Mouse (Mus musculus) cerebellum, adult 9-11 months (tissue): ENCODE data around the gene Zeb2.

ENCODE experiments used
- DNase-seq: peaks from one replicate; pipeline ENCODE4 v3.0.0; 2022

Zeb2 gene

DNA sequence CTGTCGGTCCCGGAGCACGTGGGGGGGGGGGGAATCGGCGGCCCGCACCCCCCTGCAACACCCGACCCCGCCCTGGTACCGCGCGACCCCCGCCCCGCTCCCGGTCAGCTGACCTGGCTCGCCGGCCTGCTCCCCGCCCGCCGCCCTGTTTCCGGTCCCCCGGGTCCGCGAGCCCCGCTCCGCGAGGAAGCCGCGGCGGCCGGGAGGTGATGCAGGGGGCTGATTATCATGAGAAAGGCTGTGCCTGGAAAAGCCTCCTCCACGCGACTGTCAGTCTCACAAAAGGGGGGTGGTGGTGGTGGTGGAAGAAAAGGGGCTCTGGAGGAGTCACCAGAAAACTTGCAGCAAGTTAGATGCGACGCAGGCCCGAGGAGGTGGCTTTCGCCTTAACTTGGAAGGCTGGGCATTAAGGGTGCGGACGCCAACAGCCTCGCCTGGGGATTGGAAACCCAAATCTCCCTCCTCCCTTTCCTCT lies at the start of gene Zeb2:
TSS of gene Zeb2 (minus strand) at position 309 of the 475 bp plus-strand sequence.
- DNase-seq: peak; percentile 22

- no peak for DNase-seq
These were observed 41.6 kb upstream of the Zeb2 start for GRCm38 (mm10) chr2:45158785-45159184.

GRCm38 (mm10) chr2:45158351-45158782 lies 41.2 kb upstream of the Zeb2 start:
- DNase-seq: no peak

- DNase-seq: no peak
These were observed 36.1 kb upstream of the Zeb2 start for GRCm38 (mm10) chr2:45153315-45153714.

DNA sequence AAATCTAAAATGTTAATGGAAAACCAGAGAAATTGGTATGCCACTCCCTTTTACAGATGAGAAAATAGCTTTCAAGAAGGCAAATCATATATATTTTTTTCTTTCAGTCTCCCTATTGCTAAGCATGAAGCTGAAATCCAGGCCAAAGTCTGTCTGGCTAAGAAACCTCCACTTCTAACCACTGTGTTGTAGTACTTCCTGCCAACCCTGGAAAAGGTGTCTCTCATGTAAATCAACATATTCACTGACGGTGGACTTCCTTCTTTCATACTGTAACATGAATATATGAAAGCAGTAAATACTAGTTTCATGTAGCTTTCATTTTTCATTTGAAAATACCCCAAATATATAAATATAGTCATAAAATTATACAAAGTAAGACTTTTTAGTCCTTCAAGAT lies 26.0 kb upstream of the Zeb2 start:
- no peak for DNase-seq

GRCm38 (mm10) chr2:45138906-45139305 lies 21.7 kb upstream of the Zeb2 start:
- DNase-seq: no peak

DNA sequence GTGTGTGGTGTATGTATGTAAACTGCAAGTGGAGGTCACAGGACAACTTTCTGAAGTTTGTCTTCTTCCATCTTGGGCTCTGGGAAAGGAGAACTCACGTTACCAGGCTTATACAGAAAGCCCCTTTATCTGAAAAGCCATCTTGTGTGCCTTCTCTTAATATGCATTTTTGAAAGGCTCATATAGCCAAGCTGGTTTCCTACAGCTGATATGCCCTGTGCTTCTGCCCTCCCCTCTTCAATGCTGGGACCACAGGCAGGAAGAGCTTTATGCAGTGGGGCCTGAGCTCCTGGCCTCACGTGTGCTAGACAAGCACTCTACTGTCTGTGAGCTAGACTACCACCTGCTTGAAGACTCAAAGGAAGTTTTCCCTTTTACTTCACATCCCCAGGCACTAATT lies 19.6 kb upstream of the Zeb2 start:
- no peak for DNase-seq

- DNase-seq: no peak
These were observed 16.0 kb upstream of the Zeb2 start for GRCm38 (mm10) chr2:45133225-45133624.

GRCm38 (mm10) chr2:45130461-45131156 lies 13.4 kb upstream of the Zeb2 start:
- DNase-seq: no peak

GRCm38 (mm10) chr2:45129556-45129955 lies 12.4 kb upstream of the Zeb2 start:
- no peak for DNase-seq

GRCm38 (mm10) chr2:45128696-45129095 lies 11.5 kb upstream of the Zeb2 start:
- DNase-seq: no peak

- no peak for DNase-seq
These were observed 9.2 kb upstream of the Zeb2 start for GRCm38 (mm10) chr2:45126401-45126800.

- no peak for DNase-seq
These were observed 8.0 kb upstream of the Zeb2 start for GRCm38 (mm10) chr2:45125181-45125580.

- no peak for DNase-seq
These were observed 6.3 kb upstream of the Zeb2 start for GRCm38 (mm10) chr2:45123490-45123889.

DNA sequence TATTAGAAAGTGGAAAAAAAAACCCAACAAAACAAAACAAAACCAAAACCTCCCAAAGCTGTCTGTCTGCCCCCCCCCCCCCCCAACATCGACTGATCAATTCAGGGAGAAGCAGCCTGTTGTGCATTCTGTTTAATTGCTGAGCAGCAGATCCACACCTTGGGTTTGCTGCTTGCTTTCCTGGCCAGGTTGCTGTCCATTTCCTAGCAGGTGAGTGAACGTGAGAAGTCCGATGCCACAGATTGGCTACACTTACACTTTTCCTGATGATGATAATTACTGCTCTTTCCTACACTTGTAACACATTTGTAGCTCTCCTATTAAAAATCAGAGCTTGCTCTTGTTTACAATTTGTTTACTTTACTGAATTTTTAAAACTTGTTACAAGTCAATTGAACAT lies 926 bp upstream of the Zeb2 start:
- no peak for DNase-seq

DNA sequence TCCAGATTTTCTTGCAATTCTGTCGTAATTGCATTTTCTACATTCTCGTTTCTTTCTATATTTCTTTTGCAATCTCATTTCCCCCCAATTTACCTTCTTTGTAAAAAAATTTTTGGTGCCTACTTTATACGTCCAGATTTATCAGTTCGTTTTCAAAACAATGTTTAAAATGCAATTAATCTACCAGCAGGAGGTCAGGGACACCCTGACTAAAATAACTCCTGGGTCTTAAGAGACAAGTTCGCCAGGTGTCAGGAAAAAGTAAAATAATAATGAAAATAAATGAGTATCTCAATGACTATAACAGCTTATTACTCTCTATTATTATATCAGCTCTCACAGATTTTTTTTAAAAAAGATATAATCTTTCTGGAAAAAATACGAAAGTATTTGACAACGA lies 397 bp upstream of the Zeb2 start:
- no peak for DNase-seq

GRCm38 (mm10) chr2:45116531-45117024 lies 617 bp downstream of the Zeb2 start:
- no peak for DNase-seq

DNA sequence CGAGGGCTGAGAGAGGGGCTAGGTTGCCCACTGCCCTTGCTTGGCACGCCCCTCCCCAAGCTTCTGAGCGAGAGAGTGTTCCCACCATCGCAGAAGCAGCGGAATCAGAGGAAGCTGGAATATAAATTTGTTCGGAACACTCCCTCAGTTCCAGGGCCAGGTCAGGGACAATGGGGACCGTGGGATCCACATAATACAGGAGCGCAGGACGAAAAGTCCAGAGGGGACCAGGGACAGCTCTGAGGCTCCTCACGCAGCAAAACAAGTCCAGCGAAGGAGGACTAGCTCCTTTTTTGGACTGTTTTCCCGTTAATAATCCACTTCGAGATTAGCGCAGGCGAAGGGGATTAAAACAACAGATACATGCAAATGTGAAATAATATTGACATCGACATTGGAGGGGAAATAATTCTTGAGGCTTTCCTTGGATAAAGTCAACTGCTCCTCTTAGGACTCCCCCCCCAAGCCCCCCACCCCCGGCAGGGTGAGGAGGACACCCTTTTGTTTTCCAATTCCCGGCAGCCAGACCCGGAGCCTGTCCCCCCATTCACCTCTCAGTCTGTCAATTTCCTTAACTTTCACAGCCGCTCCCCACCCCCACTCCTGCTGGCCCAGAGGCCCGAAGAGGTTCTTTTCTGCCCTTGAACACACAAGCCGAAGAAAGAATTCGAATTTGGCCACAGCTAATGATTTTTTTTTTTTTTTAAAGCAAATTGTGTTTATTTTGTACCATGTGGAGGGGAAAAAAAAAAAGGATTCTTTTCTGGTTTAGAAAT lies 1.3 kb downstream of the Zeb2 start:
- DNase-seq: no peak

DNA sequence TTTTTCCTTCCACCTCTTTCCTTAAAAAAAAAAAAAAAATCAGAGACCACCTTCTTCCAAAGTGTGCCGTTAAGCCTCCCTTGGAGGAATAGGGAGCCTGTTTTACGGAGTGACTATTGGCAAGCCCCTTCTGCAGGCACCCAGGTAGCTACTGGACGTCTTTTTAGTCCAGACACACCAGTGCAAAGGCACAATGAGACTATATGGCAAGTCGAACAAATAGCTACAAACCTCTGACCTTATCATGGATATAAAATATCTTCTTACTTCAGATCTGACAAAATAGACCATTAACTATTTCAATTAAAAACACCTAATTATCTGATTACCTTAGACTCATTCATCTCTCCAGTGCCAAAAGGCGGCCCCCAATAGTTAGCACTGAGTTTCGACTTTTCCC lies 2.0 kb downstream of the Zeb2 start:
- no peak for DNase-seq

- DNase-seq: no peak
These were observed 2.6 kb downstream of the Zeb2 start for GRCm38 (mm10) chr2:45114596-45114995.

GRCm38 (mm10) chr2:45113912-45114311 lies 3.3 kb downstream of the Zeb2 start:
- no peak for DNase-seq

GRCm38 (mm10) chr2:45112891-45113683 lies 4.1 kb downstream of the Zeb2 start:
- DNase-seq: no peak

- DNase-seq: no peak
These were observed 5.0 kb downstream of the Zeb2 start for GRCm38 (mm10) chr2:45112021-45112747.
